Mouse (Mus musculus): ENCODE results near the gene Vwc2.

Vwc2 gene

GRCm38 (mm10) chr11:11242694-11243377 lies 128.8 kb downstream of the Vwc2 start:
- DNase-seq: no peak

DNA sequence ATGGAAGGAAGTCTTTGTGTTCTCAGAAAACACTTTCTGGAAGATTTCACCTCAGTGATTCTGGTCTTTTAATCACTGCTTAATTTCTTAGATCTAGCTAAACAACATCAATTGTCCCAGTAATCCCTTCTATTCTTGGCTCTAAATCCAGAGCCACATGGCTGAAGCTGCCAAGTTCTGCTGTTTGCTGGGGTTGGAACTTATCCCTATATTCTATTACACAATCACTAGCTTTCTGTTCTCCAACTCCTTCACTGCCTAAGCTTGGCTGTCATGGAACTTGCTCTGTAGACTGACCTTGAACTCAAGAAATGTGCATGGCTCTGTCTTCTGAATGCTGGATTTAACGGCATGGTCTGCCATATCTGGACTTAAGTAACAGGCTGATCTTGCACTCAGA lies 143.3 kb downstream of the Vwc2 start:
- no peak for DNase-seq

- DNase-seq: no peak
These were observed 166.1 kb downstream of the Vwc2 start for GRCm38 (mm10) chr11:11280128-11280527.

DNA sequence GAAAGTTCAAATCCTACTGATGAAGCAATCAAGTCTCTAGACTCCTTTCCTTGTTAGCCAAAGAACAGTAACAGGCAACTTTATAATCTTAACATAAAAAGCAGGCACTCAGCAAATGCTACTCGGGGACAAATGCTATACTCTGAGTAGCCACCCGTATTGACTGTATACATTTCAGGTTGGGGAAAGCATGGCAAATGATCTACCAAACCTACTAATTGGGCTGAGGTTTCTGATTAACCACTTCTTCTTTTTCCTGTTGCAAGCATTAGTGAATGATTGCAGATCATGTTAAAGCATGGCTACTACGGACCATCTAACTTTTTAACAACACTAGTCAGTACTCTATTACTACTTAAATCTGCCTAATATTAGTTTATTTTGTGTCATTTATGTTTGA lies 169.5 kb downstream of the Vwc2 start:
- no peak for DNase-seq

All from kidney, adult 9 months (tissue).